Mouse (Mus musculus) MEL (cell line): Measurements from ENCODE around the gene Syn3. TPM values are rescaled to one million over a fixed set of nuclear protein-coding genes. Genes with fewer than 3 reads are reported as not detected.

Experiments
- DNase-seq: peaks from one replicate; pipeline ENCODE4 v3.0.0; 2011; ENCODE audit warnings: low read depth, low spot score
- H3K27ac ChIP-seq: 2 replicates; pipeline ENCODE4 v1.5.1; 2012; ENCODE audit warnings: low read depth, mild to moderate bottlenecking, control low read depth, low read length, moderate library complexity; ENCODE audit not compliant: control insufficient read depth
- H3K27me3 ChIP-seq, 2 experiments: fragments of 150-350 bp in 1 of 2; sonication (generic) in 1 of 2; 2 replicates each; pipeline ENCODE4 v1.6.1; 2012; ENCODE audit warnings: low read length in 2 of 2, mild to moderate bottlenecking in 2 of 2, improper control_type of control experiment in 1 of 2, moderate library complexity in 1 of 2; ENCODE audit not compliant: insufficient read depth in 2 of 2, control insufficient read depth in 1 of 2
- H3K36me3 ChIP-seq, 2 experiments: 2 replicates each; pipeline ENCODE4 v1.6.1; 2012 to 2014; ENCODE audit warnings: low read length in 2 of 2, improper control_type of control experiment in 1 of 2, inconsistent platforms in 1 of 2, mild to moderate bottlenecking in 1 of 2; ENCODE audit not compliant: insufficient read depth in 2 of 2, control insufficient read depth in 1 of 2
- H3K4me1 ChIP-seq, 2 experiments: fragments of 150-350 bp in 1 of 2; sonication (generic) in 1 of 2; 2 replicates each; pipeline ENCODE4 v1.6.1; 2012; ENCODE audit warnings: low read length in 2 of 2, improper control_type of control experiment in 1 of 2, mild to moderate bottlenecking in 1 of 2; ENCODE audit not compliant: insufficient read depth in 2 of 2, control insufficient read depth in 1 of 2
- H3K4me3 ChIP-seq, 2 experiments: fragments of 150-350 bp in 1 of 2; sonication (generic) in 1 of 2; 2 replicates each; pipeline ENCODE4 v1.5.1; 2012; ENCODE audit warnings: low read depth in 2 of 2, low read length in 2 of 2, mild to moderate bottlenecking in 2 of 2, moderate library complexity in 2 of 2, control low read depth in 1 of 2, improper control_type of control experiment in 1 of 2; ENCODE audit not compliant: control insufficient read depth in 1 of 2, insufficient read depth in 1 of 2
- H3K79me2 ChIP-seq: 2 replicates; pipeline ENCODE4 v1.6.1; 2012; ENCODE audit warnings: mild to moderate bottlenecking, low read length, moderate library complexity; ENCODE audit not compliant: control insufficient read depth, poor library complexity, insufficient read depth
- H3K9ac ChIP-seq: 2 replicates; pipeline ENCODE4 v1.6.1; 2012; ENCODE audit warnings: low read depth, mild to moderate bottlenecking, control low read depth, low read length, moderate library complexity; ENCODE audit not compliant: control insufficient read depth, poor library complexity, severe bottlenecking
- H3K9me3 ChIP-seq: fragments of 150-350 bp; sonication (generic); replicated peaks from 2 replicates; pipeline ENCODE4 v1.6.1; 2012; ENCODE audit warnings: mild to moderate bottlenecking, low read length, improper control_type of control experiment, moderate library complexity; ENCODE audit not compliant: insufficient read depth
- ETS1 ChIP-seq: IDR thresholded peaks from 2 replicates; pipeline ENCODE4 v1.6.1; 2012; ENCODE audit warnings: low read depth, mild to moderate bottlenecking, inconsistent platforms, low read length, improper control_type of control experiment, moderate library complexity
- GABPA ChIP-seq: IDR thresholded peaks from 2 replicates; pipeline ENCODE4 v1.6.1; 2012; ENCODE audit warnings: low read depth, mild to moderate bottlenecking, inconsistent platforms, low read length, improper control_type of control experiment, moderate library complexity
- HCFC1 ChIP-seq: IDR thresholded peaks from 2 replicates; pipeline ENCODE4 v1.6.1; 2012; ENCODE audit warnings: low read depth, mild to moderate bottlenecking, inconsistent platforms, low read length, improper control_type of control experiment, moderate library complexity
- KAT2A ChIP-seq: conservative IDR thresholded peaks from 2 replicates; pipeline ENCODE4 v1.6.1; 2012; ENCODE audit warnings: low read depth, low read length, improper control_type of control experiment, inconsistent platforms
- MAFK ChIP-seq: IDR thresholded peaks from 2 replicates; pipeline ENCODE4 v1.6.1; 2011; ENCODE audit warnings: low read depth, mild to moderate bottlenecking, low read length, improper control_type of control experiment, borderline replicate concordance
- MYB ChIP-seq: IDR thresholded peaks from 2 replicates; pipeline ENCODE4 v1.6.1; 2011; ENCODE audit warnings: mild to moderate bottlenecking, low read depth, low read length, improper control_type of control experiment
- NELFE ChIP-seq: IDR thresholded peaks from 2 replicates; pipeline ENCODE4 v1.6.1; 2011; ENCODE audit warnings: low read depth, low read length, improper control_type of control experiment
- POLR2A ChIP-seq, 2 experiments: IDR thresholded peaks; 2 replicates each; pipeline ENCODE4 v1.6.1; 2011 to 2012; ENCODE audit warnings: low read length in 2 of 2, mild to moderate bottlenecking in 2 of 2, control low read depth in 1 of 2, improper control_type of control experiment in 1 of 2, low read depth in 1 of 2, moderate library complexity in 1 of 2; ENCODE audit not compliant: control insufficient read depth in 1 of 2, insufficient read depth in 1 of 2, poor library complexity in 1 of 2
- RCOR1 ChIP-seq: IDR thresholded peaks from 2 replicates; pipeline ENCODE4 v1.6.1; 2012; ENCODE audit warnings: low read depth, mild to moderate bottlenecking, inconsistent platforms, low read length, improper control_type of control experiment
- SIN3A ChIP-seq: IDR thresholded peaks from 2 replicates; pipeline ENCODE4 v1.6.1; 2012; ENCODE audit warnings: low read length, improper control_type of control experiment, inconsistent platforms
- TCF12 ChIP-seq: IDR thresholded peaks from 2 replicates; pipeline ENCODE4 v1.6.1; 2014; ENCODE audit warnings: low read depth, mild to moderate bottlenecking, inconsistent platforms, low read length, improper control_type of control experiment, moderate library complexity
- UBTF ChIP-seq: IDR thresholded peaks from 2 replicates; pipeline ENCODE4 v1.6.1; 2012; ENCODE audit warnings: low read depth, mild to moderate bottlenecking, inconsistent platforms, low read length, improper control_type of control experiment, moderate library complexity, borderline replicate concordance; ENCODE audit not compliant: insufficient read depth
- ZMIZ1 ChIP-seq: IDR thresholded peaks from 2 replicates; pipeline ENCODE4 v1.6.1; 2012; ENCODE audit warnings: low read depth, mild to moderate bottlenecking, inconsistent platforms, low read length, improper control_type of control experiment, moderate library complexity
- ZNF384 ChIP-seq: IDR thresholded peaks from 2 replicates; pipeline ENCODE4 v1.6.1; 2012; ENCODE audit warnings: low read depth, mild to moderate bottlenecking, inconsistent platforms, low read length, improper control_type of control experiment
- polyA plus RNA-seq, 2 experiments: library from polyadenylated mRNA; stranded (reverse) in 1 of 2; unstranded in 1 of 2; fragments of >175 nt in 1 of 2; fragments of >200 nt in 1 of 2; gene quantifications; 2 replicates each; pipeline versions ENCODE4 v1.2.1 to v1.2.4; 2012; ENCODE audit warnings: low replicate concordance in 2 of 2, low read depth in 1 of 2; ENCODE audit not compliant: insufficient read length in 2 of 2, insufficient read depth in 1 of 2, missing spikeins in 1 of 2
- total RNA-seq: library from RNA; depleted of rRNA; stranded (reverse); fragments of 300-350 nt; gene quantifications from 2 replicates; pipeline ENCODE4 v1.2.3, GENCODE M21; 2012

Syn3 gene
- total and polyA plus RNA-seq, 3 experiments: 0.06 TPM; not detected in 2

DNA sequence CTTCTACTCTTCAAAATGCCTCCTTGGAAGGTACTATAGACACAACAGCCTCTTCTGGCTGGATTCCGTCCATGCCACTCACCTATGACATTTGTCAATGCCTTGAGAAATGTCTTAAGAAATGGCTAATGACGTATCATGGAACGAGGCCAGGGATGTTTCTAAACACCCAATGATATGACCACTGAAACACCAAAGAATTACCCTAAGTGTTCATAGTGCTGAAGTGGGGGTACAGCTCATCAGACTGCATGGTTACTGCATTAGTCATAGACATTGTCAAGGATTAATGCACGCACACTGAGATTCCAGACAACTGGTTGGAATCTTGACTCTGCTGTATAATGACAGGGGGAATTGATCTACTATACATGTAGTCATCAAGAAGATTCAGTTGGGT, 325.4 kb downstream of the Syn3 start:
- no peaks in the 10 kb centered on the region for H3K79me2 ChIP-seq
- no peaks in the 10 kb centered on the region for H3K4me1 ChIP-seq
- no peaks in the 10 kb centered on the region for H3K36me3 ChIP-seq
- TF ChIP-seq NELFE (no peak), UBTF (no peak), MYB (no peak), KAT2A (no peak), ZMIZ1 (no peak), MAFK (no peak)
- H3K9ac ChIP-seq: no peak overlapping the region
- DNase-seq: no peak
- H3K9me3 ChIP-seq: no peaks in the 10 kb centered on the region
- no peak overlapping the region for H3K27ac ChIP-seq
- H3K27me3 ChIP-seq: no peaks in the 10 kb centered on the region
- no peak overlapping the region for H3K4me3 ChIP-seq

DNA sequence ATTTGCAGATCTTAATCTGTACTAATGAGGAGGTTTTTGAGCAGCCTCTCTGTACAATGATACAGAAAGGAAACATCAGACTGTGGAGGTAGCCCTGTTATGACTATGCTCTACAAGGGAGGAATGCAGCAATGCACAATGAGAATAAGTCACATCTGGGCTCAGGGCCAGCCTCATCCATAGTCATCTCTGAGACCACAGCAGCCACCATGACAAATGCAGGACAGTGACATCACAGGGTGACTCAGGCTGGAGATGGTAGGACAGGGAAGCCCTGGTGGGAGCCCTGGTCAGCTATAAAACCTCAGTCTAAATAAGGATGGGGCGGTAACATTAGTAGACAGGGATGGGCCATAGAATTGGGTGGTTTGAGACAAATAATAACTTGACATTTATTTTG, 327.4 kb downstream of the Syn3 start:
- H3K36me3 ChIP-seq: no peaks in the 10 kb centered on the region
- DNase-seq: no peak
- H3K4me3 ChIP-seq: no peak overlapping the region
- TF ChIP-seq POLR2A (IDR thresholded peaks at IDR 0.05; ENCODE audit: control insufficient read depth in 1 of 2, insufficient read depth in 1 of 2, low read depth in 1 of 2, low read length in 2 of 2, poor library complexity in 1 of 2) (no peak), SIN3A (no peak)
- no peaks in the 10 kb centered on the region for H3K27me3 ChIP-seq
- no peaks in the 10 kb centered on the region for H3K9me3 ChIP-seq
- no peaks in the 10 kb centered on the region for H3K4me1 ChIP-seq
- H3K79me2 ChIP-seq: no peaks in the 10 kb centered on the region
- no peak overlapping the region for H3K9ac ChIP-seq
- H3K27ac ChIP-seq: no peak overlapping the region

DNA sequence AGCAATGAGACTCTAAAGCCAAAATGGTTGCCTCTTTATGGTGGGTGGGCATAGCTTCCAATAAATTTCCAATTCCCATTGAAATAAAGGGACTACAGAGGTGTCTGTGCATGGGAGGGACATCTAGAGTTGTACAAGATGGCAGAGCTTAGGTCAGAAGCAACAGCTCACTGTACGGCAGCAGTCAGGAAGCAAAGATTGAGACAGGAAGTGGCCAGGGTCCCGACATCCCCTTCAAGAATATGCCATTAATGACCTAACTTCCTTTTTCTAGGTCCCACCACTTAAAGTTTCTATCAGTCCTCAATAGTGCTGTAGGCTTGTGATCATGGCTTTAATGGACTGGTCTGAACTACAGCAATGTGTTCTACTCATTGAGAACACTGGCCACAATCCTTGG, 330.6 kb downstream of the Syn3 start:
- no peak for DNase-seq
- no peaks in the 10 kb centered on the region for H3K79me2 ChIP-seq
- H3K9ac ChIP-seq: no peak overlapping the region
- no peak overlapping the region for H3K27ac ChIP-seq
- no peaks in the 10 kb centered on the region for H3K9me3 ChIP-seq
- no peaks in the 10 kb centered on the region for H3K27me3 ChIP-seq
- no peaks in the 10 kb centered on the region for H3K36me3 ChIP-seq
- no peaks in the 10 kb centered on the region for H3K4me1 ChIP-seq
- no peak overlapping the region for H3K4me3 ChIP-seq
- TF ChIP-seq HCFC1 (no peak), ETS1 (no peak)

DNA sequence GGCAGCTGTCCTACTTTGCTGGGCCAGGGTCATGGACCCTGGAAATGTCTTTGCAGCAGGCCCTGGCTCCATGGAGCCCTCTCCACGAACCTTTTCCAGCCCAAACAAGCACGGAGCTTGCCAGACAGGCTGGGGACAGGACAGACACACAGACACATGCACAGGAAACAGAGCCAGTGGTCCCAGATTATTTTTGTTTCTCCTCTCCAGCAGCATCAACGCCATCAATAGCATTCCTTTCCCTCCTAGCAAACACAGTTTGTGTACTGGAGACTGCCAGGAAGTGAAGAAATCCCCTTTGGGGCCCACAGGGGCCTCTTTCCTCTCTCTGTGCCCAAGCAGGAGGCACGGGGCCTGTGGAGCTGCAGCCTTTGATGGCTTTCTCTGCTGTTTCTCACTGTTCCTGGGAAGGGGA, 331.8 kb downstream of the Syn3 start:
- DNase-seq: no peak
- no peaks in the 10 kb centered on the region for H3K9me3 ChIP-seq
- H3K79me2 ChIP-seq: no peaks in the 10 kb centered on the region
- no peak overlapping the region for H3K27ac ChIP-seq
- H3K4me1 ChIP-seq: no peaks in the 10 kb centered on the region
- no peak for TF ChIP-seq TCF12
- TF ChIP-seq RCOR1: no peak
- TF ChIP-seq ZNF384: no peak
- TF ChIP-seq MYB: no peak
- TF ChIP-seq GABPA: no peak
- H3K4me3 ChIP-seq: no peak overlapping the region
- H3K27me3 ChIP-seq: no peaks in the 10 kb centered on the region
- H3K9ac ChIP-seq: no peak overlapping the region
- no peaks in the 10 kb centered on the region for H3K36me3 ChIP-seq
